Mouse (Mus musculus) spleen, adult 18-20 months (tissue): ENCODE measurements at regions not wholly inside any gene's neighbourhood (a gene's known extent, or its start where the extent isn't known, plus 50 kb on each side); places are given as distances from the start of the nearest gene placed in this dataset.
A peak's percentile ranks its signal among the peaks of the same experiment; 100 is the strongest.
"Not testable (repeated sequence)": the region's sequence is repeated elsewhere in the genome, so short reads cannot be mapped to it uniquely, and the experiment has no call there.

Source experiments
- DNase-seq, 2 experiments: peaks; one replicate each; pipeline ENCODE4 v3.0.0; 2022; ENCODE audit warnings: mixed read lengths in 2 of 2

DNA sequence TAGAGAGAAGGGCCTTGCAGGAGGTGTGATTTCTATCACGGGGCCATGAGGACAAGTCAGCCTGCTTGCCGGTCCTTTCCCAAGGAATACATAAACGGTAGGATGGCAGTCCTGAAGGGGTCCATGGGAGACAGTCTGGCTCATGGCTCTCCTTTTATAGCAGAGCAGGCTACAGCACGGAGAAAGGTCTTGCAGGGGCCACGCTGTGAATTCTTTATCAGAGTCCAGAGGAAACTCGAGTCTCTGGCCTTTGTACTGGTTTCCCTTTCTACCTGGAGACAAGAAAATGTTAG is 1984.0 kb downstream of the 4930444P10Rik start:
- no peak for DNase-seq

- no peak for DNase-seq
These were observed 1984.5 kb downstream of the 4930444P10Rik start for GRCm38 (mm10) chr1:14108450-14109189.

- not testable (repeated sequence) for DNase-seq
These were observed 1987.6 kb downstream of the 4930444P10Rik start for GRCm38 (mm10) chr1:14105521-14105920.

- DNase-seq = no peak
These were observed 1988.6 kb downstream of the 4930444P10Rik start for GRCm38 (mm10) chr1:14104529-14104928.

GRCm38 (mm10) chr1:14099031-14099430 is 1994.1 kb downstream of the 4930444P10Rik start:
- DNase-seq = no peak

DNA sequence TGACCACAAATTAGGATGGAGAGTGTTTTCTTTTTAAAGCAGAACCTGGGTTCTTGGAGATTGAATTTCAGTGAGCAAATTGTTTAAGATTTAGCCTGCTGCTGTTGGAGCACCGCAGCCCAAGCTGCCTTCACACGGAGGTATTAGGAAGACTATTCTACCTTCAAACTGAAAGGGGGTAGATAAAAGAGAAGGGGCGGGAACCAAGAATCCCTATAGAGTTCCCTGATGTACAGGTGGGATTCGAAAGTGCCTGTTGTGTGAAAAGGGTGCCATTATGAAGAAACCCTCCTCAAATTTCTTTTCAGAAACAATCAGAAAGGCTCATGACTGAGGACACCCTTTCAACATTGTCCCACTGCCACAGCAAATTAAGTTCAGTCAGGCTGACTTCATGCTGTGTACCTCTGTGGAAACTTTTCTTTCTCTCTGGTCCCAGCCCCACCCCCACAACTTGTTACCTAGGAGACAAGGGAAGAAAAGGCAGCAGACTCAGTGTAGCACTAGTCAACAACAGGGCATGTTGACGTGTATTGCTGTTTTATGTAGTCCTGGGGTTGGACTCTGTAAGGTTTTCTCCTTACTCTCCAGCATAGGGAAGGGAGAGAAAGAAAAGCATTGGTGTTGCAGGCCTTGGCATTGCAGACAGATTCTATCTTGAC is 1995.4 kb downstream of the 4930444P10Rik start:
- DNase-seq = no peak

DNA sequence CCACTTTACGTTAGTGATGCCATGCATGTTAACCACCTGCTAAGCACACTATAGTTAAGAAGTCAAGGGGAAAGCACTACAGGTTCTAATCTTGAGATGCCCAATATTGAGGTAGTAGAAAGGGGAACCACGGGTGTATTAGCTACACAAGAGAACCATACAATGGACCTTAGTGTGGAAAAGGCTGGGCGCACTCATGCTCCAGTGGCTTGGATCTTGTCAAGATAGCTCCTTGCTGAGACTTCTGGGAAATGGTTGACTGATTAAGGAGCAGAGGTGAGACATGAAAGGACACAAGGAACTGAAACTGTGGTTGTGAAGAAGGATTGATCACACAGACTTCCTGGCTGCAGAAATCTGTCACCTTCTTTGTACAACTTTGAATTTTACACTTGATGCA is 2028.3 kb downstream of the 4930444P10Rik start:
- DNase-seq = no peak

DNA sequence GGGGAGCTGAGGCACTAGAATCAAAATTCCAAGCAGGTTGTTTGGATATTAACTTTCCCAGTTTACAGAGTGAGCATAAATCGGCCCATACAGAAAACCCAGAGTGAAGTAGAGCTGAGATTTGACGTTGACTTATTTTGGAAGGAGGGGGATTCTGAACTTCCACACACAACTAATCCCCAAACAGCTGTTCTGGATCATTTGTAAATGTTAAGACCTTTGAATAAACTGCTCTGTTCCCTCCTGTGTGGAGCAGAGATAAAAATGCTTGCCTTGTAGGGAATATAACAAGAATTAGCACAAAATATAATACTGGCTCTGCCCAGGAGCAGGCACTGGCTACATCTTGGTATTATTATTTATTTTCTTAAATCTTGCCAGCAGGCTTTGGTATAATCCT is 2057.0 kb downstream of the 4930444P10Rik start:
- DNase-seq = no peak

DNA sequence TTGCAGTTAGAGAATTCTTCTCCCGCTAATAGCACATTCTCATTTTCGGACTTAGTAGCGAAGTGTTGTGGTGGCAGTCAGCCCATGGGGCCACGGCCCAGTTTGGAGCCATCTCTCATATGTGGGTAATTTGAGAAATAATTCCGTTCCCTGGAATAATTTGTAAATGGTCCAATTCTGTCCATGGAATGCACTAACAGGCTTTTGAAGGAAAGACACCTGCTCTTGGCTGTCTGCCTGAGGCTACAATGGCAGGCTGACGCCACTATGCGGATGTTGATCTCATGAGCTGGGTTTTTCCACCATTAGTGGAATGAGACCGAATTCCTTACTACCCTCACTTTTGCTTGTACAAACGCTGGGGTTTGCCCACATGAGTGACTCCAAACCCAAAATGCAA is 2081.6 kb downstream of the 4930444P10Rik start:
- no peak for DNase-seq

DNA sequence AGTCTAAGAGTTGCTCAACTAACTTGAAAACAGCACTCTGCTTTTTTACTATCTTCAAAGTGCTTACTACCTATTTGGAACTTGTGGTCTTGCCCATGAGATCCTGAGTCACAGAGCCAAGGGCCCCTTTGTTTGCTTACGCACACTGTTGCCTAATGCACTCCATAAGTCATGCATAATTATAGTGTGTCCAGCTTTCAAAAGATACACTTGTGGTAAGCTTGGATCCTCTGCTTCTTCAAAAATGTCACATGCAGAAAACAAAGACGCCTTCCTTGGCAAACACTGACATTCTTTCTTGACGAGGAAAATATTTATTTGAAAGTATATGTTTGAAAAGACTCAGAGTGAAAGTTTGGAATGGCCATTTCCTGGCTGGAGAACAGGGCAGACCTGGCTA is 2082.3 kb downstream of the 4930444P10Rik start:
- no peak for DNase-seq

DNA sequence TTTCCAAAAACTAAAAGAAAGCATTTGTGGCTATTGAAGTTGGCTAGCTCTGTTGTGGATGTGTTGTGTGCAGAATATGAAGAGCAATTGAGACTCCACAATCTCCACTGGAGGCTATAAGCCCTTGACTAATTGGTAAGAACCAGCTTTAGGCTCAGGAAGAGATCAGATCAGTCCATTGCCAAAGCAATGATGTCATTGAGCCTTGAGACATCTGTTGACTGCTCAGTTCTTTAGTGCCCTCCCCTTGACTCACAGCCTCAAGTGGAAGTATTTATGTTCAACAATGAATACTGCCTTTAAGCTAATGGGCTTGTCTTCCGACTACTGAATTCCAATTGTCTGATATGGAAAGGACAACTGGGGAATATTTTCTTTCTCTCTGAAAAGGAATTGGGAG is 2090.6 kb downstream of the 4930444P10Rik start:
- no peak for DNase-seq

DNA sequence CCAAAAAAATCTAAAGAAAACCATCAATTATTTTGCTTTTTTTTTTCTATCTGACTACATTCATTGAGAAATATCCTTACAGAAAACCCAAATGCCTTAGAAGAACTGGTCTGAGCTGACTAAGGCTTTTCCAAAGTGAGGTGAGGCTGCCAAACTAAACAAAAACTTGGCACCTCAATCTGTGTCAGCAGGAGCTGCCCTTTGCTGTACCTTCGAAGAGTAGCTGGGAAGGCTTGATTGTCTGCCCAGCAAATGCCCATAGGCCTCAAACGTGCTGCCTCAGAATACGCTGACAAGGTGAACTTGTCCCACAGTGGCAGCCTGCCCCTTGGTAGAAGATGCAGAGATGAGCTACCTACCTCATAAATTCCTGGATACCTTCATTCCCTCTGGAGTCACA is 2091.7 kb downstream of the 4930444P10Rik start:
- DNase-seq = no peak

DNA sequence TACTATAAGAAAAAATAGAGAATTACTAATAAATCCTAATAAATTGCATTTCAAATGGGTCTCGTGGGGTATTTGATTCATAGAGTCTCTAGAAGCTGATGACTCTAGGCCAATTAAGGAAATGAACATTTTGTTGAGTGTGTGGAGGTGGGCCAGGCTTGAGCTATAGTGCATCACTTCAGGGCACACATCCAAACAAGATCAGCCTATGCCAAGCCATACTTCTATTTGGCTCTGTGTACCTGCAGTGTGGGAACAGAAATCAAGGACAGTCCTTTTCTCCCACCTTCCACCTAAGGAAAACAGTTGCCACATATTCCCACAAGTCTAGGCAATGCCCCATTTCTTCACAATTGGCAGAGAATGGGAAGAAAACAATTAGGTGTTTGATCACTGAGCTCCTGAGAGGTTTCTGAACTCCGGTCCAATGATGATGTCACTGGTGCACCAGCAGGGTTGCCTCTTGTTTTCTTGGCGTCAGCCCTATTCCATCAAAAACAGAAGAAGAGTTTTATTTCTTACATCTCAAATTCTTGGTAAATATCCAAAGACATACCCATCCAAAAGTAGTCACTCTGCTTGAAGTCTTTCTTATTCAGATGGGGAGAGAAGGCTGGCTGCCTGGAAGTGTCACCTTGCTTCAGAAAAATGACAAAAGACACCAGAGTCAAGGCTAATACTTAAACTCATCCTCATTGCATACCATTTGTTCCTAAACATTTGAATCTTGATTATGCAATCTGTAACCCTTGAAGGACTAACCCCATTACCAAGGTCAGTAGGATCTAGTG is 2092.3 kb downstream of the 4930444P10Rik start:
- no peak for DNase-seq

- DNase-seq = no peak
These were observed 2094.9 kb downstream of the 4930444P10Rik start for GRCm38 (mm10) chr1:13998178-13998708.

GRCm38 (mm10) chr1:13993825-13994509 is 2099.2 kb downstream of the 4930444P10Rik start:
- DNase-seq = no peak

DNA sequence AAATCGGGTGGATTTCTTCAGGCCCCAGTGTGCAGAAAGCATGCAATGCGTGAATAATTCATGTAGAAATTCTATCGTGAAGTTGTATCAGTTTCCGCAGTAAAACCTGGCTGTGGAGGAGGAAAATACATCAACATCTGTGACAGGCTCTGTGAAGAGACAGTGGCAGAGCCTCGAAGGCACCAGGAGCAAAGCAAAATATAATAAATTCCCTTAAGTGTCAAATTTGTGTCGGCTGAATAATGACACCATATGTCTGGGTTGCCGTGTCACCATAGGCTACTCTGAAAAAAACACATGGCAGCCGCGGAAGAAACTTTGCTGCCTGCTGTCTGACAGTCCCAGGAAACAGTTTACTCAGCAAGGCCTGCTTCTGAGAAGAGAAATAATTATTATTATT is 2100.1 kb downstream of the 4930444P10Rik start:
- DNase-seq = no peak

DNA sequence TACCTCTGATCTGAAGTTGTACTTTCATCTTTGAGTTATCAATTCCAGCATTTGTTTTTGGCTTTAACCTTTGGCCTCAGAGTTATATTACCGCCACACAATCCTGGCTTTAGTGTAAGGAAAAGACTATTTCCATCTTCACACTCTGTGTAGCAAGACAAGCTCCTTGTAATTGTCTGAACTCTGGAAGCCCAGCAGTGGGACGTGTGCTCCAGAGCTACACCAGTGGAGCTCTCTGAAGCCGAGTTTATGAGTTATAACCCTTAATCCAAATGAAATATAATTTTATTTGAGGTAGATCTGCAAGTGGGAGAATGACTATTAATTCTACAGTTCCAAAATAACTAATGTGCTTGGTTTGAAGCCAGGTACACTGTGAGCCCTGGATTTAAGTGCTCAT is 2103.8 kb downstream of the 4930444P10Rik start:
- no peak for DNase-seq

DNA sequence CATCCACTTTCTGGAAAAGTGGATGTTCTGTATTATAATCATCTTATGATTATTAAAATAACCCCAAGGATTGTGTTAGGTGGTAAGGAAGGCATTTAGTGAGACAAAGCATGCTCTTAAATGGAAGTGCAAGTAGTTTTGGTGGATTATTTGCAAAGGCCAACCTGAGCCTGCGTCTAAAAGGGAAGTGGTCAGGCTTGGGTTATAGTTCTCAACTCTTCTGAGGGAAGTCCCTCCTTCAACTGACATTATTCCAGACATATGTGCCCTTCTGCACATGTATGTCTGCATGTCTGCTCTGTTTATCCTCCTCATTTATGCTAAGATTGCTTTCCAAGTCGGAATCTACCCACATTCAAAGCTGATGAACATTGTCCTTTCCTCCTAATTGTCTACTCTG is 2108.3 kb downstream of the 4930444P10Rik start:
- DNase-seq = no peak

DNA sequence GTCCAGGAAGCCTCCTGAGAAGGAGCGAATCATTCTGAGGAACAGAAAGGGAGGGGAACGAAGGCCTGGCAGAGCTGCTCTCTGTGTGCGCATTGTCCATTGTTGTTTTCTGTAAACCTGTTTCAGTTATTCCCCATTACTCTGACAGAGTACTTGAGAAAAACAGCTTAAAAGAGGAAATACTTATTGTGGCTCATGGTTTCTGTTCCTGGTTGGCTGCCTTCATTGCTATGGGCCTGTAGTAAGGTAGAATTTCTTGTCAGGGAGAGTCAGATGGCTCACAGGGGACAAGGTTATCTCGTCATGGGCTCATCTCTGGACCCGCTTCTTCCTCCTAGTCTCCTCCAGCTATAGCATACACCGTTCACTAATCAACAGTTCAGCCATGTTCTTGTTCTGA is 2112.9 kb downstream of the 4930444P10Rik start:
- DNase-seq = peak; percentile 9 to 17

GRCm38 (mm10) chr1:13978640-13979039 is 2114.5 kb downstream of the 4930444P10Rik start:
- DNase-seq = no peak

GRCm38 (mm10) chr1:13977207-13977606 is 2115.9 kb downstream of the 4930444P10Rik start:
- no peak for DNase-seq

DNA sequence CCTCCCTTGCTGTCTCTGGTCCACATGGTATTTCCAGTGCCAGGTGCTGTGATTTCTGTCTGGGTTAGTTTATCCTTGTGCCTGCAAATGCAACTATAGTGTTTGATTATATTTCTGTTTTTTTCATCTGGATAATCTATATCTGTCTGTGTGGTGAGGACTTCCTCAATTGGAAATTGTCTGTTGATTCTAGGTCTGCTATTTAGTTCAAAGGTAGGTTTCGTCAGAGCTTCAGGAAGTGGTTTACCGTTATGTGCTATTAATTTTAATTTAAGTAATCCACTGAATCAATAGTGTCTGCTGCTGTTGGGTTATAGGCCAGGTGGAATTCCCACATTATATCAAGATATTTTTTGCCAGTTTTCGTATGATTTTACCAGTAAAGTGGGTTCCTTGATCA is 2143.9 kb downstream of the 4930444P10Rik start:
- DNase-seq = no peak

DNA sequence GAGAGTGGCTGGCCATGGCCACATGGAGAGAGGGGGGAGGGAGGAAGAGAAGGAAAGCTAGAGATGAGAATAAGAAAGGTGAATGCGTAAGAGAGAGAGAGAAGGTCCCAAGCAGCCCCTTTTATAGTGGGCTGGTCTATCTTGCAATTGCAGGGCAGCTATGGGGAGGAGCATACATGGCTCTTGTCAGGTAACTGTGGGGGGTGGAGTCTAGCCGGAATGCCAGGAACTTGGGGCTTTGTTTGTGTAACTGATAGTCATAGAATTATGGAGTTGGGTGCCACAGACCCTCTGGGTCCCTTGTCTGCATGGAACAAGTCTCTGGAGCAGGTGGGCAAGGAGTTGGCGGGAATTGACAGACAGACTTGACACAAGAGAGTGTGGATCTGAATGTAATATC is 2151.8 kb downstream of the 4930444P10Rik start:
- no peak for DNase-seq
